Mouse (Mus musculus) lung, adult 2 months (tissue): ENCODE data around the gene Atp6v0e.

Source experiments
- CTCF ChIP-seq: fragments of 200-500 bp; IDR thresholded peaks from 2 replicates; pipeline ENCODE4 v1.5.1; 2011; ENCODE audit warnings: mild to moderate bottlenecking, low read length, control low read depth; ENCODE audit not compliant: insufficient read depth
- POLR2A ChIP-seq: fragments of 200-500 bp; IDR thresholded peaks from 2 replicates; pipeline ENCODE4 v1.6.1; 2011; ENCODE audit warnings: low read depth, mild to moderate bottlenecking, control low read depth, low read length, borderline replicate concordance; ENCODE audit errors: extremely low read depth

GRCm38 (mm10) chr17:26721802-26722201 lies 58.8 kb downstream of the Atp6v0e start:
- TF ChIP-seq POLR2A = no peak
- no peak for TF ChIP-seq CTCF
